28 mouse cellular contexts compared by ENCODE assay signal in the genomic region with DNA sequence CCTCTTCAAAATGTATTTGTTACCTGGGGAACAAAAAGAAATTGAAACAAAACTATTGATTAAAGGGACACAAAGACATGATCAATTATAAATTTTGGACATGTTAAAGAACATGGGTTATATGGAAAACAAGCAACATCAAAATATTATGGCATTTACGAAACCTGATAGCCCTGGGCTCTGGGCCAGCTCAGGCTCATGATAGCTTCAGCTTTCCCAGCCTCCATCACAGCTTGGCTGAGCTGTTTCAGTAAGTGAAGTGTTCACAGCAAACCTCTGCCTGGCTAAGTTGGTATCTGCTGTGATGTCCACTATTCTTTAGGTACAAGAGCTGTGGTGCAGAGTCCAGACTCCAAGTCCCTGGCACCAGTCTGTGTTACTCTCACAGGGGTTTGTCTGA.
"Had no signal": no experiment of that assay in that cellular context is flagged by ENCODE, and none has a peak within 500 bp of the region (broad histone marks: within the 10 kb centered on the region; RNA-seq: fewer than 3 reads in every experiment).

No protein-coding gene starts in this region.

- H3K27ac ChIP-seq: embryonic facial prominence, embryonic 10.5 days; embryonic facial prominence, embryonic 12.5 days; embryonic facial prominence, embryonic 13.5 days; embryonic facial prominence, embryonic 15.5 days; forebrain, embryonic 10.5 days; forebrain, embryonic 12.5 days; forebrain, embryonic 13.5 days; forebrain, embryonic 15.5 days; gastrocnemius, adult 2 months; heart, adult 2 months; heart, embryonic 10.5 days had no signal

- ATAC-seq: forebrain, embryonic 13.5 days; forebrain, embryonic 14.5 days; forebrain, embryonic 15.5 days; forebrain, embryonic 16.5 days; forebrain, postnatal 0 days had no signal

- H3K9ac ChIP-seq: embryonic facial prominence, embryonic 12.5 days; embryonic facial prominence, embryonic 13.5 days; embryonic facial prominence, embryonic 15.5 days; forebrain, embryonic 12.5 days; forebrain, embryonic 13.5 days; forebrain, embryonic 15.5 days; forebrain, postnatal 0 days had no signal

- H3K4me3 ChIP-seq: embryonic facial prominence, embryonic 10.5 days; embryonic facial prominence, embryonic 12.5 days; embryonic facial prominence, embryonic 13.5 days; embryonic facial prominence, embryonic 15.5 days; erythroblast, embryonic 14.5 days; forebrain, embryonic 10.5 days; forebrain, embryonic 12.5 days; forebrain, embryonic 13.5 days; forebrain, embryonic 15.5 days; gastrocnemius, adult 2 months; heart, adult 2 months; heart, embryonic 10.5 days had no signal

- DNase-seq: cerebellum, adult 9-11 months; cerebellum, postnatal 10 days; cerebellum, postnatal 14 days; cerebellum, postnatal 25 days; cerebellum, postnatal 36 days; embryo, embryonic 11 days; forebrain, postnatal 0 days; gastrocnemius, adult 2 months; gastrocnemius, postnatal 10 days; gastrocnemius, postnatal 14 days; gastrocnemius, postnatal 25 days; gastrocnemius, postnatal 36 days; heart, adult 11 months; heart, adult 18-20 months; heart, adult 2 months had no signal

- H3K4me1 ChIP-seq: embryonic facial prominence, embryonic 10.5 days; embryonic facial prominence, embryonic 12.5 days; embryonic facial prominence, embryonic 13.5 days; embryonic facial prominence, embryonic 15.5 days; forebrain, embryonic 12.5 days; forebrain, embryonic 13.5 days; forebrain, embryonic 15.5 days had no signal

- H3K9me3 ChIP-seq: embryonic facial prominence, embryonic 10.5 days; embryonic facial prominence, embryonic 12.5 days; embryonic facial prominence, embryonic 13.5 days; embryonic facial prominence, embryonic 15.5 days; forebrain, embryonic 10.5 days; forebrain, embryonic 12.5 days; forebrain, embryonic 13.5 days; forebrain, embryonic 15.5 days; heart, embryonic 10.5 days had no signal

- H3K27me3 ChIP-seq: embryonic facial prominence, embryonic 12.5 days; embryonic facial prominence, embryonic 13.5 days; embryonic facial prominence, embryonic 15.5 days; forebrain, embryonic 12.5 days; forebrain, embryonic 13.5 days; forebrain, embryonic 15.5 days had no signal

- H3K36me3 ChIP-seq: embryonic facial prominence, embryonic 10.5 days; embryonic facial prominence, embryonic 12.5 days; embryonic facial prominence, embryonic 13.5 days; embryonic facial prominence, embryonic 15.5 days; forebrain, embryonic 10.5 days; forebrain, embryonic 12.5 days; forebrain, embryonic 15.5 days; heart, embryonic 10.5 days had no signal

- H3K4me2 ChIP-seq: embryonic facial prominence, embryonic 12.5 days; embryonic facial prominence, embryonic 13.5 days; embryonic facial prominence, embryonic 15.5 days; forebrain, embryonic 12.5 days; forebrain, embryonic 13.5 days; forebrain, embryonic 15.5 days; heart, embryonic 11.5 days had no signal
